Mouse (Mus musculus) lung, postnatal 0 days (tissue): ENCODE data around the gene Chtf18. TPM values are rescaled to one million over a fixed set of nuclear protein-coding genes. Genes with fewer than 3 reads are reported as not detected.

Experiments
- ATAC-seq: fragments of 200-750 bp; cut with Nextera tagmentation; 2 replicates; pipeline ENCODE4 v1.8.0; 2017; ENCODE audit warnings: moderate library complexity
- DNase-seq: peaks from one replicate; pipeline ENCODE4 v3.0.0-alpha.2; 2016; ENCODE audit warnings: low spot score
- H3K27ac ChIP-seq: fragments of 300-500 bp; sonication (generic); 2 replicates; pipeline ENCODE4 v1.5.1; 2014; ENCODE audit warnings: antibody characterized with exemption, mild to moderate bottlenecking, low read length, mixed read lengths
- H3K27me3 ChIP-seq: fragments of 300-500 bp; sonication (generic); replicated peaks from 2 replicates; pipeline ENCODE4 v1.6.1; 2014; ENCODE audit warnings: low read length, mixed read lengths; ENCODE audit not compliant: insufficient read depth
- H3K36me3 ChIP-seq: fragments of 300-500 bp; sonication (generic); 2 replicates; pipeline ENCODE4 v1.6.1; 2014; ENCODE audit warnings: low read length, mixed read lengths; ENCODE audit not compliant: insufficient read depth
- H3K4me1 ChIP-seq: fragments of 300-500 bp; sonication (generic); 2 replicates; pipeline ENCODE4 v1.6.1; 2014; ENCODE audit warnings: antibody characterized with exemption, low read depth, low read length, mixed read lengths; ENCODE audit not compliant: insufficient read depth
- H3K4me2 ChIP-seq: fragments of 300-500 bp; sonication (generic); replicated peaks from 2 replicates; pipeline ENCODE4 v1.6.1; 2014; ENCODE audit warnings: low read depth, mild to moderate bottlenecking, low read length, moderate library complexity, mixed read lengths
- H3K4me3 ChIP-seq: fragments of 300-500 bp; sonication (generic); 2 replicates; pipeline ENCODE4 v1.5.1; 2014; ENCODE audit warnings: low read depth, low read length
- H3K9ac ChIP-seq: fragments of 300-500 bp; sonication (generic); replicated peaks from 2 replicates; pipeline ENCODE4 v1.6.1; 2014; ENCODE audit warnings: low read depth, mild to moderate bottlenecking
- H3K9me3 ChIP-seq: fragments of 300-500 bp; sonication (generic); 2 replicates; pipeline ENCODE4 v1.6.1; 2016; ENCODE audit warnings: low read length, mixed read lengths
- CTCF ChIP-seq: IDR thresholded peaks from 2 replicates; pipeline ENCODE4 v1.5.1; 2016; ENCODE audit warnings: antibody characterized with exemption, mild to moderate bottlenecking
- EP300 ChIP-seq: IDR thresholded peaks from 2 replicates; pipeline ENCODE4 v1.6.1; 2016; ENCODE audit warnings: antibody characterized with exemption, mild to moderate bottlenecking, control low read depth
- WGBS: fragments of 180-500 bp; shearing (Covaris S2); extraction: QIAGEN DNeasy Blood & Tissue Kit; methylation state at CpG from one replicate; pipeline ENCODE4 v1.1.7; 2014; 5-methylcytosine and 5-hydroxymethylcytosine counted together
- polyA plus RNA-seq: library from polyadenylated mRNA; unstranded; fragments of >200 nt; fragmentation: Nextera tagmentation; extraction: Ambion mirVana; gene quantifications from 2 replicates; pipeline ENCODE4 v1.2.1, GENCODE M21; 2015

The Chtf18 gene
- polyA plus RNA-seq, 1 experiment from 2014 or later, result 1.6 TPM

- WGBS, result 48% methylated on average over 7 of the region's 7 CpGs
- TF ChIP-seq CTCF, result no peak
- H3K9me3 ChIP-seq, result no peaks in the 10 kb centered on the region
- H3K27ac ChIP-seq, result peak overlapping the region; percentile 47
- no peaks in the 10 kb centered on the region for H3K36me3 ChIP-seq
- peaks cover 4% of the 10 kb centered on the region; the same call in 1 of the 2 replicates for H3K4me1 ChIP-seq
- H3K4me3 ChIP-seq, result no peak overlapping the region
- H3K4me2 ChIP-seq, result no peak overlapping the region
- H3K27me3 ChIP-seq, result no peaks in the 10 kb centered on the region
- peak; percentile 81 for ATAC-seq
- peak; percentile 80 for DNase-seq
- no peak overlapping the region for H3K9ac ChIP-seq
Measured at GRCm38 (mm10) chr17:25738861-25739260, 11.6 kb upstream of the Chtf18 start.

GRCm38 (mm10) chr17:25735745-25736144 is 8.5 kb upstream of the Chtf18 start, which contains the start of gene Mslnl:
Mslnl (plus strand) TSS chr17:25736042.
- H3K9ac ChIP-seq, result no peak within 1 kb of the TSS
- H3K36me3 ChIP-seq, result no peaks in the 10 kb centered on the region
- DNase-seq, result peak; percentile 57
- peaks cover 4% of the 10 kb centered on the region; the same call in 1 of the 2 replicates for H3K4me1 ChIP-seq
- no peaks in the 10 kb centered on the region for H3K9me3 ChIP-seq
- no peak within 1 kb of the TSS for H3K4me3 ChIP-seq
- TF ChIP-seq EP300, result no peak
- TF ChIP-seq CTCF, result no peak
- no peaks in the 10 kb centered on the region for H3K27me3 ChIP-seq
- WGBS, result 59% methylated on average over 3 of the region's 3 CpGs
- no peak within 1 kb of the TSS for H3K4me2 ChIP-seq
- peak within 1 kb of the TSS; percentile 52 for H3K27ac ChIP-seq
- peak; percentile 51 for ATAC-seq

DNA sequence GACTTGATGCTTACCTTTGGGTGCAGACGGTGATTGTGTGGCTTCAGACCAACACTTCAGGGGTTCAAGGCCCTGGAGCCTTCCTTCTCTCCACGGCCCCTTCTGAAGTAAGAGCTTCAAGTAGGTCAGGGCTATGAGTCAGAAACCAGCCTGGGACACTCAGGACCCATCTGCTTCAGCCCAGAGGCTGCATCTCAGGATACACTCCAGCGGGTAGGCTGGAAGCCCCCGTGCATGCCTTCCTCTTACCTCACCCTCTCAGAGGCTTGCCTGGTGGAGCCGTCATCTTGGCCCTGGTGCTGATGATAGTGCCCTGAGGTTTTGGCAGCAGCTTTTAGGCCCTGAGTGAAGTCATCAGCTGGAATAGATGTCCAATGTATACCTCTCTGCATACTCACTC is 8.0 kb upstream of the Chtf18 start:
- H3K9ac ChIP-seq, result no peak overlapping the region

GRCm38 (mm10) chr17:25732082-25732481 is 4.9 kb upstream of the Chtf18 start:
- H3K4me2 ChIP-seq, result no peak overlapping the region
- peaks cover 7% of the 10 kb centered on the region; the same call in 1 of the 2 replicates for H3K4me1 ChIP-seq
- no peak for TF ChIP-seq EP300
- peak; percentile 97 for TF ChIP-seq CTCF
- ATAC-seq (no peak), DNase-seq (peak; percentile 88)
- no peak overlapping the region for H3K4me3 ChIP-seq
- no peaks in the 10 kb centered on the region for H3K36me3 ChIP-seq
- no peak overlapping the region for H3K9ac ChIP-seq
- no peaks in the 10 kb centered on the region for H3K9me3 ChIP-seq
- no peak overlapping the region for H3K27ac ChIP-seq
- 19% methylated on average over 2 of the region's 2 CpGs for WGBS
- no peaks in the 10 kb centered on the region for H3K27me3 ChIP-seq

More for the DNA sequence above, 8.0 kb upstream of the Chtf18 start:
- no peak overlapping the region for H3K4me2 ChIP-seq
- WGBS, result 67% methylated on average over 5 of the region's 5 CpGs
- H3K4me3 ChIP-seq, result no peak overlapping the region
- H3K9me3 ChIP-seq, result no peaks in the 10 kb centered on the region
- H3K27me3 ChIP-seq, result no peaks in the 10 kb centered on the region
- ATAC-seq (no peak), DNase-seq (no peak)
- peaks cover 4% of the 10 kb centered on the region; the same call in 1 of the 2 replicates for H3K4me1 ChIP-seq
- H3K36me3 ChIP-seq, result no peaks in the 10 kb centered on the region
- no peak overlapping the region for H3K27ac ChIP-seq
- TF ChIP-seq EP300, result no peak
- no peak for TF ChIP-seq CTCF

- Histone ChIP-seq H3K27me3 (no peaks in the 10 kb centered on the region), H3K9ac (peak overlapping the region; percentile 74), H3K4me3 (peak overlapping the region; percentile 46), H3K9me3 (no peaks in the 10 kb centered on the region), H3K4me2 (peak overlapping the region; percentile 77), H3K36me3 (no peaks in the 10 kb centered on the region), H3K4me1 (peaks cover 14% of the 10 kb centered on the region; the same call in 1 of the 2 replicates), H3K27ac (peak overlapping the region; percentile 51; the same call in 1 of the 2 replicates)
- no peak for TF ChIP-seq CTCF
- no peak for TF ChIP-seq EP300
- ATAC-seq (no peak), DNase-seq (no peak)
- 4% methylated on average over 4 of the region's 4 CpGs for WGBS
Measured at GRCm38 (mm10) chr17:25728009-25728270, 721 bp upstream of the Chtf18 start.

GRCm38 (mm10) chr17:25725264-25725663 is 2.0 kb downstream of the Chtf18 start:
- H3K9me3 ChIP-seq, result no peaks in the 10 kb centered on the region
- no peak overlapping the region for H3K9ac ChIP-seq

DNA sequence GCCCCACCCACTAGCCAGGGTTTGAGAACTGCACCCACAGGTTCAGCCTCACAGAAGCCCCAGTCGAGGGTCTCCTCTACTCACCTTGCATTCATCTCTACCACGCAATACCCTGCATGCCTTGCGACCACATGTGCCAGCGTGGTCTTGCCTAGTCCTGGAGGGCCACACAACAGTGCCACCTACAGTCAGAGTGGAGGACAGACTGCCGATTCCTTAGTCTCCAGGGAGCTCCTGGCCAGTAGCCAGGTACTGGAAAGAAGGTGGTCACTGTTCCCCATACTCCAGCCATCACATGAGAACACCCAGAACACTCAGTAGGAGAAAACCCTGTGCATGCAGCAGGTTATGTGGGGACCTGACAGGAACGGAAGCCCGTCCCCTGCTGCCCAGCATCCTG is 3.3 kb downstream of the Chtf18 start:
- TF ChIP-seq CTCF (peak; percentile 18), EP300 (no peak)
- no peak overlapping the region for H3K9ac ChIP-seq
- no peak overlapping the region for H3K4me3 ChIP-seq
- H3K4me1 ChIP-seq, result peaks cover 14% of the 10 kb centered on the region; the same call in 1 of the 2 replicates
- no peaks in the 10 kb centered on the region for H3K9me3 ChIP-seq
- 73% methylated on average over 7 of the region's 7 CpGs for WGBS
- DNase-seq (no peak), ATAC-seq (no peak)
- H3K27me3 ChIP-seq, result no peaks in the 10 kb centered on the region
- no peak overlapping the region for H3K27ac ChIP-seq
- H3K4me2 ChIP-seq, result no peak overlapping the region
- no peaks in the 10 kb centered on the region for H3K36me3 ChIP-seq

More at GRCm38 (mm10) chr17:25725264-25725663, 2.0 kb downstream of the Chtf18 start:
- no peak overlapping the region for H3K4me2 ChIP-seq
- no peak for ATAC-seq
- peaks cover 14% of the 10 kb centered on the region; the same call in 1 of the 2 replicates for H3K4me1 ChIP-seq
- no peaks in the 10 kb centered on the region for H3K36me3 ChIP-seq
- WGBS, result 90% methylated on average over 6 of the region's 6 CpGs
- no peak for TF ChIP-seq EP300
- no peak for TF ChIP-seq CTCF
- no peak for DNase-seq
- H3K27ac ChIP-seq, result no peak overlapping the region
- H3K4me3 ChIP-seq, result no peak overlapping the region
- no peaks in the 10 kb centered on the region for H3K27me3 ChIP-seq
